Mouse (Mus musculus): ENCODE results near the gene Lrrc75a. TPM values are rescaled to one million over a fixed set of nuclear protein-coding genes. Genes with fewer than 3 reads are reported as not detected.

The Lrrc75a gene
- polyA plus RNA-seq, 1 experiment from 2014 or later, result 4.7 TPM

GRCm38 (mm10) chr11:62638402-62638801 lies 9.9 kb downstream of the Lrrc75a start:
- no peaks in the 10 kb centered on the region for H3K36me3 ChIP-seq (ENCODE audit: inconsistent target)
- no peak overlapping the region for H3K4me3 ChIP-seq (ENCODE audit: inconsistent target)
- H3K27ac ChIP-seq, result no peak overlapping the region
- H3K79me2 ChIP-seq (ENCODE audit: inconsistent target), result peaks cover 19% of the 10 kb centered on the region; the same call in 1 of the 2 replicates
- WGBS (ENCODE audit: missing documents), result 98% methylated on average over 4 of the region's 4 CpGs

- H3K27ac ChIP-seq, result no peak overlapping the region
- H3K4me3 ChIP-seq (ENCODE audit: inconsistent target), result no peak overlapping the region
- WGBS (ENCODE audit: missing documents), result 88% methylated on average over 6 of the region's 6 CpGs
- H3K36me3 ChIP-seq (ENCODE audit: inconsistent target), result no peaks in the 10 kb centered on the region
- H3K79me2 ChIP-seq (ENCODE audit: inconsistent target), result peaks cover 19% of the 10 kb centered on the region; the same call in 1 of the 2 replicates
Measured at GRCm38 (mm10) chr11:62637806-62638205, 10.5 kb downstream of the Lrrc75a start.

- Histone ChIP-seq H3K36me3 (ENCODE audit: inconsistent target) (no peaks in the 10 kb centered on the region), H3K4me3 (ENCODE audit: inconsistent target) (no peak overlapping the region), H3K79me2 (ENCODE audit: inconsistent target) (peaks cover 19% of the 10 kb centered on the region; the same call in 1 of the 2 replicates), H3K27ac (no peak overlapping the region)
- WGBS (ENCODE audit: missing documents), result 71% methylated on average over 4 of the region's 5 CpGs
Measured at GRCm38 (mm10) chr11:62637401-62637800, 10.9 kb downstream of the Lrrc75a start.

GRCm38 (mm10) chr11:62636840-62637221 lies 11.5 kb downstream of the Lrrc75a start:
- H3K36me3 ChIP-seq (ENCODE audit: inconsistent target), result no peaks in the 10 kb centered on the region
- peaks cover 19% of the 10 kb centered on the region; the same call in 1 of the 2 replicates for H3K79me2 ChIP-seq (ENCODE audit: inconsistent target)
- H3K4me3 ChIP-seq (ENCODE audit: inconsistent target), result no peak overlapping the region
- H3K27ac ChIP-seq, result no peak overlapping the region
- WGBS (ENCODE audit: missing documents), result 74% methylated on average over 3 of the region's 3 CpGs

- Histone ChIP-seq H3K27ac (no peak overlapping the region), H3K79me2 (ENCODE audit: inconsistent target) (peaks cover 14% of the 10 kb centered on the region; the same call in 1 of the 2 replicates), H3K36me3 (ENCODE audit: inconsistent target) (no peaks in the 10 kb centered on the region), H3K4me3 (ENCODE audit: inconsistent target) (no peak overlapping the region)
- 72% methylated on average over 11 of the region's 11 CpGs for WGBS (ENCODE audit: missing documents)
Measured at GRCm38 (mm10) chr11:62636105-62636839, 12.1 kb downstream of the Lrrc75a start.

- Histone ChIP-seq H3K4me3 (ENCODE audit: inconsistent target) (no peak overlapping the region), H3K36me3 (ENCODE audit: inconsistent target) (no peaks in the 10 kb centered on the region), H3K79me2 (ENCODE audit: inconsistent target) (peaks cover 6% of the 10 kb centered on the region; the same call in 1 of the 2 replicates), H3K27ac (no peak overlapping the region)
- 96% methylated on average over 3 of the region's 3 CpGs for WGBS (ENCODE audit: missing documents)
Measured at GRCm38 (mm10) chr11:62635406-62635805, 12.9 kb downstream of the Lrrc75a start.

- H3K79me2 ChIP-seq (ENCODE audit: inconsistent target), result no peaks in the 10 kb centered on the region; the same call in 1 of the 2 replicates
- H3K4me3 ChIP-seq (ENCODE audit: inconsistent target), result no peak overlapping the region
- 72% methylated on average over 4 of the region's 4 CpGs for WGBS (ENCODE audit: missing documents)
- no peaks in the 10 kb centered on the region for H3K36me3 ChIP-seq (ENCODE audit: inconsistent target)
- H3K27ac ChIP-seq, result no peak overlapping the region
Measured at GRCm38 (mm10) chr11:62631138-62631537, 17.2 kb downstream of the Lrrc75a start.

GRCm38 (mm10) chr11:62630225-62630821 lies 18.0 kb downstream of the Lrrc75a start:
- H3K4me3 ChIP-seq (ENCODE audit: inconsistent target), result no peak overlapping the region
- no peaks in the 10 kb centered on the region for H3K36me3 ChIP-seq (ENCODE audit: inconsistent target)
- H3K79me2 ChIP-seq (ENCODE audit: inconsistent target), result no peaks in the 10 kb centered on the region
- WGBS (ENCODE audit: missing documents), result 54% methylated on average over 10 of the region's 11 CpGs
- H3K27ac ChIP-seq, result no peak overlapping the region

GRCm38 (mm10) chr11:62629352-62630224 lies 18.7 kb downstream of the Lrrc75a start:
- no peak overlapping the region for H3K27ac ChIP-seq
- 33% methylated on average over 9 of the region's 9 CpGs for WGBS (ENCODE audit: missing documents)
- H3K4me3 ChIP-seq (ENCODE audit: inconsistent target), result no peak overlapping the region
- no peaks in the 10 kb centered on the region for H3K36me3 ChIP-seq (ENCODE audit: inconsistent target)
- no peaks in the 10 kb centered on the region for H3K79me2 ChIP-seq (ENCODE audit: inconsistent target)

GRCm38 (mm10) chr11:62624341-62625291 lies 23.7 kb downstream of the Lrrc75a start:
- no peak overlapping the region for H3K27ac ChIP-seq
- no peaks in the 10 kb centered on the region for H3K36me3 ChIP-seq (ENCODE audit: inconsistent target)
- no peak overlapping the region for H3K4me3 ChIP-seq (ENCODE audit: inconsistent target)
- no peaks in the 10 kb centered on the region for H3K79me2 ChIP-seq (ENCODE audit: inconsistent target)
- 94% methylated on average over 9 of the region's 10 CpGs for WGBS (ENCODE audit: missing documents)

- Histone ChIP-seq H3K4me3 (ENCODE audit: inconsistent target) (no peak overlapping the region), H3K79me2 (ENCODE audit: inconsistent target) (no peaks in the 10 kb centered on the region), H3K36me3 (ENCODE audit: inconsistent target) (no peaks in the 10 kb centered on the region), H3K27ac (no peak overlapping the region)
- 96% methylated on average over 4 of the region's 4 CpGs for WGBS (ENCODE audit: missing documents)
Measured at GRCm38 (mm10) chr11:62622850-62623249, 25.5 kb downstream of the Lrrc75a start.

GRCm38 (mm10) chr11:62621586-62622283 lies 26.6 kb downstream of the Lrrc75a start:
- 86% methylated on average over 2 of the region's 4 CpGs for WGBS (ENCODE audit: missing documents)
- no peaks in the 10 kb centered on the region for H3K36me3 ChIP-seq (ENCODE audit: inconsistent target)
- H3K27ac ChIP-seq, result no peak overlapping the region
- H3K4me3 ChIP-seq (ENCODE audit: inconsistent target), result no peak overlapping the region
- no peaks in the 10 kb centered on the region for H3K79me2 ChIP-seq (ENCODE audit: inconsistent target)

- H3K27ac ChIP-seq, result no peak overlapping the region
Measured at GRCm38 (mm10) chr11:62621079-62621478, 27.2 kb downstream of the Lrrc75a start.

More at GRCm38 (mm10) chr11:62621079-62621478, 27.2 kb downstream of the Lrrc75a start:
- 71% methylated on average over 8 of the region's 8 CpGs for WGBS (ENCODE audit: missing documents)
- H3K36me3 ChIP-seq (ENCODE audit: inconsistent target), result no peaks in the 10 kb centered on the region
- no peak overlapping the region for H3K4me3 ChIP-seq (ENCODE audit: inconsistent target)
- no peaks in the 10 kb centered on the region for H3K79me2 ChIP-seq (ENCODE audit: inconsistent target)

Data from macrophage (primary cell).